Mouse (Mus musculus): ENCODE results near the gene Gm813. TPM values are rescaled to one million over a fixed set of nuclear protein-coding genes. Genes with fewer than 3 reads are reported as not detected.
"Not testable (repeated sequence)": the region's sequence is repeated elsewhere in the genome, so short reads cannot be mapped to it uniquely, and the experiment has no call there.

Gene Gm813
- total RNA-seq (2021), result not detected

- DNase-seq (ENCODE audit: low spot score in 2 of 2), result no peak
- intact Hi-C loops (cut with DNase I), result no loop called here
These were observed at the start of gene Gm813 for GRCm38 (mm10) chr16:58616878-58617277. Gm813 (minus strand) TSS chr16:58616978.

- DNase-seq (ENCODE audit: low spot score in 2 of 2), result not testable (repeated sequence)
- intact Hi-C loops (cut with DNase I), result loop anchor here (10.0 kb wide), 1 partner anchor 1050 kb away; no protein-coding TSS in a partner anchor
These were observed 48.4 kb upstream of the Gm813 start for GRCm38 (mm10) chr16:58665137-58665536.

- no peak for DNase-seq (ENCODE audit: low spot score in 2 of 2)
- intact Hi-C loops (cut with DNase I), result loop anchor here (5.0 to 10.0 kb wide), 3 partner anchors 202 to 1049 kb away; no protein-coding TSS in a partner anchor
These were observed 47.0 kb upstream of the Gm813 start for GRCm38 (mm10) chr16:58663816-58664215.

GRCm38 (mm10) chr16:58663021-58663420 lies 46.2 kb upstream of the Gm813 start:
- intact Hi-C loops (cut with DNase I), result loop anchor here (5.0 to 10.0 kb wide), 3 partner anchors 201 to 1048 kb away; no protein-coding TSS in a partner anchor
- DNase-seq (ENCODE audit: low spot score in 2 of 2), result no peak

- no peak for DNase-seq (ENCODE audit: low spot score in 2 of 2)
These were observed 45.6 kb upstream of the Gm813 start for GRCm38 (mm10) chr16:58662287-58662791.

GRCm38 (mm10) chr16:58661826-58662225 lies 45.0 kb upstream of the Gm813 start:
- intact Hi-C loops (cut with DNase I), result loop anchor here (5.0 to 10.0 kb wide), 3 partner anchors 200 to 1047 kb away; no protein-coding TSS in a partner anchor

More at GRCm38 (mm10) chr16:58662287-58662791, 45.6 kb upstream of the Gm813 start:
- intact Hi-C loops (cut with DNase I), result loop anchor here (5.0 to 10.0 kb wide), 3 partner anchors 200 to 1048 kb away; no protein-coding TSS in a partner anchor

GRCm38 (mm10) chr16:58658668-58659067 lies 41.9 kb upstream of the Gm813 start:
- intact Hi-C loops (cut with DNase I), result no loop called here
- no peak for DNase-seq (ENCODE audit: low spot score in 2 of 2)

More at GRCm38 (mm10) chr16:58661826-58662225, 45.0 kb upstream of the Gm813 start:
- no peak for DNase-seq (ENCODE audit: low spot score in 2 of 2)

GRCm38 (mm10) chr16:58656526-58656925 lies 39.7 kb upstream of the Gm813 start:
- no peak for DNase-seq (ENCODE audit: low spot score in 2 of 2)
- intact Hi-C loops (cut with DNase I), result no loop called here

GRCm38 (mm10) chr16:58655751-58656150 lies 39.0 kb upstream of the Gm813 start:
- no peak for DNase-seq (ENCODE audit: low spot score in 2 of 2)
- intact Hi-C loops (cut with DNase I), result no loop called here

- peak in 1 of 2 experiments; percentile 56 for DNase-seq (ENCODE audit: low spot score in 2 of 2)
- intact Hi-C loops (cut with DNase I), result no loop called here
These were observed 33.2 kb upstream of the Gm813 start for GRCm38 (mm10) chr16:58649979-58650378.

GRCm38 (mm10) chr16:58638689-58639175 lies 22.0 kb upstream of the Gm813 start, which contains the start of gene E330017A01Rik:
E330017A01Rik (minus strand) TSS chr16:58638739.
- DNase-seq (ENCODE audit: low spot score in 2 of 2), result no peak
- intact Hi-C loops (cut with DNase I), result no loop called here

GRCm38 (mm10) chr16:58638016-58638415 lies 21.2 kb upstream of the Gm813 start:
- intact Hi-C loops (cut with DNase I), result no loop called here

GRCm38 (mm10) chr16:58637448-58637847 lies 20.7 kb upstream of the Gm813 start:
- no peak for DNase-seq (ENCODE audit: low spot score in 2 of 2)
- intact Hi-C loops (cut with DNase I), result no loop called here

More at GRCm38 (mm10) chr16:58638016-58638415, 21.2 kb upstream of the Gm813 start:
- no peak for DNase-seq (ENCODE audit: low spot score in 2 of 2)

- DNase-seq (ENCODE audit: low spot score in 2 of 2), result no peak
- intact Hi-C loops (cut with DNase I), result no loop called here
These were observed 19.1 kb upstream of the Gm813 start for GRCm38 (mm10) chr16:58635866-58636265.

- no peak for DNase-seq (ENCODE audit: low spot score in 2 of 2)
- intact Hi-C loops (cut with DNase I), result loop anchor here (10.0 kb wide), 1 partner anchor 775 kb away; the partner anchor contains the start of gene Gabrr3
These were observed 13.0 kb upstream of the Gm813 start for GRCm38 (mm10) chr16:58629736-58630135.

- intact Hi-C loops (cut with DNase I), result loop anchor here (10.0 kb wide), 1 partner anchor 776 kb away; the partner anchor contains the start of gene Gabrr3
- DNase-seq (ENCODE audit: low spot score in 2 of 2), result no peak
These were observed 12.2 kb upstream of the Gm813 start for GRCm38 (mm10) chr16:58628968-58629367.

GRCm38 (mm10) chr16:58628336-58628680 lies 11.5 kb upstream of the Gm813 start:
- DNase-seq (ENCODE audit: low spot score in 2 of 2), result no peak
- intact Hi-C loops (cut with DNase I), result loop anchor here (10.0 kb wide), 1 partner anchor 776 kb away; the partner anchor contains the start of gene Gabrr3

- no peak for DNase-seq (ENCODE audit: low spot score in 2 of 2)
- intact Hi-C loops (cut with DNase I), result loop anchor here (10.0 kb wide), 1 partner anchor 777 kb away; the partner anchor contains the start of gene Gabrr3
These were observed 11.0 kb upstream of the Gm813 start for GRCm38 (mm10) chr16:58627597-58628335.

- intact Hi-C loops (cut with DNase I), result loop anchor here (2.0 to 10.0 kb wide), 4 partner anchors 102 to 781 kb away; partner anchors contain the start of genes Gabrr3 and St3gal6
- peak; percentile 40 to 43 for DNase-seq (ENCODE audit: low spot score in 2 of 2)
These were observed 7.2 kb upstream of the Gm813 start for GRCm38 (mm10) chr16:58623944-58624343.

- DNase-seq (ENCODE audit: low spot score in 2 of 2), result no peak
- intact Hi-C loops (cut with DNase I), result loop anchor here (5.0 to 10.0 kb wide), 2 partner anchors 101 to 782 kb away; partner anchors contain the start of genes Gabrr3 and St3gal6
These were observed 6.3 kb upstream of the Gm813 start for GRCm38 (mm10) chr16:58623114-58623513.
